Mouse (Mus musculus) C2C12 (cell line): Measurements from ENCODE around the gene Usp44. TPM values are rescaled to one million over a fixed set of nuclear protein-coding genes. Genes with fewer than 3 reads are reported as not detected.

Experiments
- H3K27me3 ChIP-seq: one replicate; pipeline ENCODE4 v1.6.1; 2011; ENCODE audit not compliant: control insufficient read depth, insufficient read depth, insufficient read length
- H3K36me3 ChIP-seq: one replicate; pipeline ENCODE4 v1.6.1; 2011; ENCODE audit not compliant: control insufficient read depth, insufficient read depth
- H3K4me3 ChIP-seq: one replicate; pipeline ENCODE4 v1.5.1; 2011; ENCODE audit warnings: mild to moderate bottlenecking, control low read depth; ENCODE audit not compliant: poor library complexity, insufficient read depth, severe bottlenecking
- H3K79me2 ChIP-seq: one replicate; pipeline ENCODE4 v1.6.1; 2011; ENCODE audit not compliant: control insufficient read depth, insufficient read depth
- H3K79me3 ChIP-seq: one replicate; pipeline ENCODE4 v1.6.1; 2011; ENCODE audit warnings: low read depth, control low read depth
- H3ac ChIP-seq: one replicate; pipeline ENCODE3; 2011; ENCODE audit warnings: low read depth; ENCODE audit not compliant: control insufficient read depth, insufficient read length
- CEBPB ChIP-seq: IDR thresholded peaks from one replicate; pipeline ENCODE4 v1.6.1; 2011; ENCODE audit warnings: low read depth, mild to moderate bottlenecking, control low read depth, moderate library complexity
- CTCF ChIP-seq: IDR thresholded peaks from one replicate; pipeline ENCODE4 v1.5.1; 2011; ENCODE audit not compliant: control insufficient read depth, insufficient read depth, insufficient read length
- FOSL1 ChIP-seq: IDR thresholded peaks from one replicate; pipeline ENCODE4 v1.8.0; 2011; ENCODE audit warnings: mild to moderate bottlenecking, low read length; ENCODE audit not compliant: poor library complexity, insufficient read depth, severe bottlenecking
- MAX ChIP-seq: IDR thresholded peaks from one replicate; pipeline ENCODE4 v1.6.1; 2011; ENCODE audit warnings: mild to moderate bottlenecking, control low read depth
- MYOD1 ChIP-seq: IDR thresholded peaks from one replicate; pipeline ENCODE4 v1.6.1; 2011; ENCODE audit warnings: low read depth; ENCODE audit not compliant: control insufficient read depth, insufficient read length
- MYOG ChIP-seq: IDR thresholded peaks from one replicate; pipeline ENCODE4 v1.6.1; 2011; ENCODE audit not compliant: control insufficient read depth, insufficient read length; ENCODE audit errors: extremely low read depth
- USF1 ChIP-seq: IDR thresholded peaks from one replicate; pipeline ENCODE4 v1.6.1; 2011; ENCODE audit warnings: low read depth, mild to moderate bottlenecking, control low read depth, moderate library complexity
- polyA plus RNA-seq: library from polyadenylated mRNA; unstranded; fragments of >200 nt; fragmentation: generic; extraction: Trizol; gene quantifications from one replicate; pipeline ENCODE4 v1.2.1, GENCODE M21; 2012; ENCODE audit warnings: missing spikeins

The Usp44 gene
- polyA plus RNA-seq, 1 experiment, result 0.37 TPM

GRCm38 (mm10) chr10:93868401-93868800, 37.0 kb downstream of the Usp44 start:
- peaks cover 81% of the 10 kb centered on the region for H3K36me3 ChIP-seq

GRCm38 (mm10) chr10:93868886-93869285, 37.5 kb downstream of the Usp44 start:
- peaks cover 22% of the 10 kb centered on the region for H3K79me2 ChIP-seq
- no peak for TF ChIP-seq CEBPB
- no peak for TF ChIP-seq MYOG
- TF ChIP-seq MYOD1, result no peak
- TF ChIP-seq CTCF, result no peak
- no peak for TF ChIP-seq USF1
- no peak for TF ChIP-seq FOSL1
- no peak for TF ChIP-seq MAX
- no peak overlapping the region for H3K4me3 ChIP-seq
- H3K27me3 ChIP-seq, result no peaks in the 10 kb centered on the region
- no peak overlapping the region for H3ac ChIP-seq
- H3K79me3 ChIP-seq, result peaks cover 6% of the 10 kb centered on the region
- peaks cover 85% of the 10 kb centered on the region for H3K36me3 ChIP-seq

More at GRCm38 (mm10) chr10:93868401-93868800, 37.0 kb downstream of the Usp44 start:
- H3ac ChIP-seq, result no peak overlapping the region
- H3K27me3 ChIP-seq, result no peaks in the 10 kb centered on the region
- H3K4me3 ChIP-seq, result no peak overlapping the region
- H3K79me3 ChIP-seq, result peaks cover 5% of the 10 kb centered on the region
- TF ChIP-seq USF1, result no peak
- TF ChIP-seq FOSL1, result no peak
- H3K79me2 ChIP-seq, result peaks cover 17% of the 10 kb centered on the region

GRCm38 (mm10) chr10:93876772-93877171, 45.4 kb downstream of the Usp44 start:
- TF ChIP-seq USF1 (no peak), CTCF (no peak), CEBPB (no peak), MAX (no peak), MYOD1 (no peak), FOSL1 (no peak), MYOG (no peak)
- no peak overlapping the region for H3ac ChIP-seq
- H3K79me3 ChIP-seq, result peaks cover 33% of the 10 kb centered on the region
- H3K36me3 ChIP-seq, result peaks cover 57% of the 10 kb centered on the region
- peaks cover 68% of the 10 kb centered on the region for H3K79me2 ChIP-seq
- no peaks in the 10 kb centered on the region for H3K27me3 ChIP-seq
- H3K4me3 ChIP-seq, result no peak overlapping the region

- peaks cover 55% of the 10 kb centered on the region for H3K36me3 ChIP-seq
- no peaks in the 10 kb centered on the region for H3K27me3 ChIP-seq
- peaks cover 46% of the 10 kb centered on the region for H3K79me3 ChIP-seq
- TF ChIP-seq CTCF, result no peak
- no peak for TF ChIP-seq CEBPB
- TF ChIP-seq MYOD1, result no peak
- no peak for TF ChIP-seq USF1
- TF ChIP-seq MYOG, result no peak
- TF ChIP-seq MAX, result no peak
- TF ChIP-seq FOSL1, result no peak
- no peak overlapping the region for H3K4me3 ChIP-seq
- H3K79me2 ChIP-seq, result peaks cover 75% of the 10 kb centered on the region
- H3ac ChIP-seq, result no peak overlapping the region
These were observed 47.4 kb downstream of the Usp44 start for GRCm38 (mm10) chr10:93878732-93879131.

GRCm38 (mm10) chr10:93881918-93882317, 50.6 kb downstream of the Usp44 start:
- Histone ChIP-seq H3K79me3 (peaks cover 70% of the 10 kb centered on the region), H3K27me3 (no peaks in the 10 kb centered on the region), H3K79me2 (peaks cover 91% of the 10 kb centered on the region), H3K36me3 (peaks cover 54% of the 10 kb centered on the region), H3ac (no peak overlapping the region), H3K4me3 (no peak overlapping the region)
- no peak for TF ChIP-seq MYOD1
- TF ChIP-seq MAX, result no peak
- TF ChIP-seq FOSL1, result no peak
- TF ChIP-seq USF1, result no peak
- no peak for TF ChIP-seq CTCF
- TF ChIP-seq CEBPB, result no peak
- no peak for TF ChIP-seq MYOG

- Histone ChIP-seq H3ac (no peak overlapping the region), H3K27me3 (no peaks in the 10 kb centered on the region), H3K36me3 (peaks cover 59% of the 10 kb centered on the region), H3K79me2 (peaks cover 100% of the 10 kb centered on the region), H3K4me3 (no peak overlapping the region), H3K79me3 (peaks cover 78% of the 10 kb centered on the region)
- TF ChIP-seq FOSL1, result no peak
- no peak for TF ChIP-seq CEBPB
- peak; percentile 24 for TF ChIP-seq MYOD1
These were observed 51.5 kb downstream of the Usp44 start for GRCm38 (mm10) chr10:93882738-93883364.
